Mouse (Mus musculus) ES-CJ7 (cell line): ENCODE data around the gene Acot1.
"Not testable (repeated sequence)": the region's sequence is repeated elsewhere in the genome, so short reads cannot be mapped to it uniquely, and the experiment has no call there.

Experiments
- DNase-seq: peaks from one replicate; pipeline ENCODE4 v3.0.0; 2011; ENCODE audit warnings: low read depth, low spot score

Acot1 gene

GRCm38 (mm10) chr12:84020528-84020927 is 11.2 kb downstream of the Acot1 start:
- not testable (repeated sequence) for DNase-seq

- DNase-seq = not testable (repeated sequence)
These were observed 13.0 kb downstream of the Acot1 start for GRCm38 (mm10) chr12:84022266-84022665.

GRCm38 (mm10) chr12:84023052-84023745 is 13.9 kb downstream of the Acot1 start:
- no peak for DNase-seq

- DNase-seq = no peak
These were observed 16.6 kb downstream of the Acot1 start for GRCm38 (mm10) chr12:84025888-84026287.

GRCm38 (mm10) chr12:84028328-84028727 is 19.0 kb downstream of the Acot1 start:
- DNase-seq = peak; percentile 78

- DNase-seq = peak; percentile 76
These were observed 19.8 kb downstream of the Acot1 start for GRCm38 (mm10) chr12:84029043-84029442.

GRCm38 (mm10) chr12:84030659-84031332 is 21.5 kb downstream of the Acot1 start:
- DNase-seq = peak; percentile 57

GRCm38 (mm10) chr12:84032854-84033253 is 23.6 kb downstream of the Acot1 start:
- no peak for DNase-seq

- DNase-seq = peak; percentile 27
These were observed 24.0 kb downstream of the Acot1 start for GRCm38 (mm10) chr12:84033302-84033701.

- DNase-seq = no peak
These were observed 24.8 kb downstream of the Acot1 start for GRCm38 (mm10) chr12:84034108-84034507.

- DNase-seq = peak; percentile 21
These were observed 29.0 kb downstream of the Acot1 start, which contains the start of gene Acot4 for GRCm38 (mm10) chr12:84038241-84038640. Acot4 (plus strand) TSS chr12:84038379.

GRCm38 (mm10) chr12:84038691-84039111 is 29.4 kb downstream of the Acot1 start, which contains the start of gene Gm49366:
Gm49366 (plus strand) TSS chr12:84038935.
- DNase-seq = peak; percentile 75

- no peak for DNase-seq
These were observed 33.0 kb downstream of the Acot1 start for GRCm38 (mm10) chr12:84042248-84042647.

- no peak for DNase-seq
These were observed 34.8 kb downstream of the Acot1 start for GRCm38 (mm10) chr12:84044045-84044444.

GRCm38 (mm10) chr12:84046906-84047305 is 37.6 kb downstream of the Acot1 start:
- DNase-seq = no peak

- DNase-seq = not testable (repeated sequence)
These were observed 41.5 kb downstream of the Acot1 start for GRCm38 (mm10) chr12:84050744-84051143.

GRCm38 (mm10) chr12:84051937-84052474 is 42.7 kb downstream of the Acot1 start, which contains the start of gene Acot3:
Acot3 (plus strand) TSS chr12:84052144.
- no peak for DNase-seq

GRCm38 (mm10) chr12:84052609-84053008 is 43.3 kb downstream of the Acot1 start:
- no peak for DNase-seq

GRCm38 (mm10) chr12:84053173-84053572 is 43.9 kb downstream of the Acot1 start:
- DNase-seq = no peak

- no peak for DNase-seq
These were observed 44.5 kb downstream of the Acot1 start for GRCm38 (mm10) chr12:84053679-84054391.

GRCm38 (mm10) chr12:84060946-84061345 is 51.7 kb downstream of the Acot1 start:
- peak; percentile 69 for DNase-seq

- DNase-seq = peak; percentile 74
These were observed 53.0 kb downstream of the Acot1 start for GRCm38 (mm10) chr12:84062336-84062735.
